Mouse (Mus musculus): Measurements from ENCODE around the gene Zbtb7b.

DNA sequence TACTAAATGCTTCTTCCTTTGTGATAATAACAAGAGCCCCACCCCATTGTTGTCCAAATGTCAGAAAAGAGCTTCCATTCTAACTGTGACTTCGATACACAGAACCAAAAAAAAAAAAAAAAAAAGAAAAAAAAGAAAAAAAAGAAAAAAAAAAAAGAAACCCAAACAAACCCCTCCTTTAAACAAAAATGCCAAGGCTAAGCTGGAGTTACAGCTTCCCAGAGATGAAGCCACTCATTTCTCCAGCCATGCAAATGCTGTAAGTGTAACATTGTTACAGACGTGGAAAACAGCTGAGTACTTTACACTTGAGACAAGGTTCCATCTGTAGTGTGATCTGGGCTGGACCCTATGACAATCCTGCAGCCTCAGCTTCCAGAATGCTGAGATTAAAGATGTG is 22.6 kb upstream of the Zbtb7b start:
- TF ChIP-seq POLR2A (IDR thresholded peaks at IDR 0.05; ENCODE audit: low read depth, low read length) (no peak), CTCF (conservative IDR thresholded peaks at IDR 0.05; ENCODE audit: insufficient read depth, insufficient read length, low read depth, low read length) (no peak)
